Mouse (Mus musculus): ENCODE measurements around the gene Ubald1. TPM values are rescaled to one million over a fixed set of nuclear protein-coding genes. Genes with fewer than 3 reads are reported as not detected.
A peak's percentile ranks its signal among the peaks of the same experiment; 100 is the strongest.

Gene Ubald1
- total RNA-seq, 4 experiments from 2014 or later: 76.3 to 89.8 (median 82.7) TPM

DNA sequence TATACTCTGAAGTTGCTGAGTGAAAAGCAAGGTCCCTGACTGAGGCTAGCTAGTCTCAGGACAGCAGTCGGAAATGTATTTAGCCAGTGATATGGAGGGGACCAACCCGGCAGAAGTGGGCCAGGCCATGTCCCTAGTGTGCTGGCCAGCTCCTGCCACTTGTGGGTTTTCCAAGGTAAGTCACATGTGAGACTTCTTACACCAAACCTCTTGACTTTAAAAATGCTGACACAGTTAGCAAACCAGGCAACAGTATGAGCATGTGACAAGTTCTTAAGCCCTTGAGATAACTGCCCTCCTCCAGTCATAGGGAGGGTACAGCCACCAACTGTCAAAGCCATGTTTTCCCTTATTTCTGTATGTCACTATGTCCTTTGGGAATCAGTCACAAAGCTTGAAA lies 8.2 kb downstream of the Ubald1 start:
- no peak for DNase-seq (ENCODE audit: low spot score in 2 of 2)

DNA sequence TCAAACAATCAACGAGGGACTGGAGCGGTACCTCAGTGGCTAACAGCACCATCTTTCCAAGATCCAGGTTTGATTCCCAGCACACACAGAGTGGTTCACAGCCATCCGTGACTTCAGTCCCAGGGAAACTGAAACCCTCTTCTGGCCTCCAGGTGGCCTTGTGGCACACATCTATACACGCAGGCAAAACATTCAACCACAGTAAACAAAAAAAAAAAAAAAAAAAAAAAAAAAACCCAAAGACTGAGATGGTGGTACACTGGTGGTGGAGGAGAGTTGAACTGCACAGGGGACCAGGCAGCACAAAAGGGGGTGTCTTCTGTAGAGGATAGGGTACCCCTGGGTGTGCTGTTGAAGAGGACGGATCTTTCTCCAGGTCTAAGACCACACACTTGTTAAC lies 9.6 kb downstream of the Ubald1 start:
- no peak for DNase-seq (ENCODE audit: low spot score in 2 of 2)

DNA sequence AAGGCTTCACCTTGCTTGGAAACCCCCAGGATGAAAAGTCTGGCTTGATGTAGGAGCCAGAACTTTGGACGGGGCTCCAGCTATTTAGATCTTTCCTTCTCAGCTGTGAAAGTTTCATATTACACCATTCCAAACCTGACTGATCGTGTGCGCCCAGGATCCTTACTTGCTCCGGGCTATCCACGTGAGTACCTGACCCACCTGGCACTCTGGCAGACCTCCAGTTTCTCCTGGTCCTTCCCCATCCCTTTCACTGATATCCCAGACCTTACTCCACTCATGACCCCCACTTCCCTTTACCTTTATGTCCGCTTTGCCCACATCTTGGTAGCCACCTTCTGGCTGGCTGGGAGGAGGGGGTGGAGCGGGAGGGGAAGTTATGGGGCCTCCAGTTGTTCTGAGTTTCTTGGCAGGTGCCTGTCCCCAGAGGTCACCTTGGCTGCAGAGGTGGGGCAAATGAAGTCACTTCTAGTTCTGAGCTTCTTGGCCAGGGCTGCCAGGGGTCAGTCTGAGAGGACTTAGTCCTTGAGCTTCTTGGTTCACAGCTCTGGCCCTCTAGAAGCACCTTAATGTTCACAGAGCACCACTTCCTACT lies 13.9 kb downstream of the Ubald1 start:
- no peak for DNase-seq (ENCODE audit: low spot score in 2 of 2)

DNA sequence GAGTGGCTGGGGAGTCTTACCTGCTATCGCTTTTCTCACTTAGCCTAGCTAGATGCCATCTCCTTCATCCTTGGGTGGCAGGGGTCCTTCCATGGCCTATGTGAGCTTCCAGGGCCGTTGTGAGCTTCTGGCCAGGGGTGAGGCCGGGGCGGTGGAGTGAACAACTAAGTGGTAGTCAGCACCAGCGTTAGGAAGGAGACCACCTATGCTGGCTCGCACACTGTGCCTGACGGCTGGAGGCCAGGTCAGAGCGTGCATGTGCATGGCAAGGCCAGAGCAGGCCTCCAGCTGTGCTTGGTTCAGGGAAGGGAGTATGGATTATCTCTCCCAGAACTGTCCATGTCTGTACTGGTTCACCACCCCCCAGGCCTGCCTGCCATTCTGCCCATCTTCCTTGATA lies 16.4 kb downstream of the Ubald1 start:
- no peak for DNase-seq (ENCODE audit: low spot score in 2 of 2)

DNA sequence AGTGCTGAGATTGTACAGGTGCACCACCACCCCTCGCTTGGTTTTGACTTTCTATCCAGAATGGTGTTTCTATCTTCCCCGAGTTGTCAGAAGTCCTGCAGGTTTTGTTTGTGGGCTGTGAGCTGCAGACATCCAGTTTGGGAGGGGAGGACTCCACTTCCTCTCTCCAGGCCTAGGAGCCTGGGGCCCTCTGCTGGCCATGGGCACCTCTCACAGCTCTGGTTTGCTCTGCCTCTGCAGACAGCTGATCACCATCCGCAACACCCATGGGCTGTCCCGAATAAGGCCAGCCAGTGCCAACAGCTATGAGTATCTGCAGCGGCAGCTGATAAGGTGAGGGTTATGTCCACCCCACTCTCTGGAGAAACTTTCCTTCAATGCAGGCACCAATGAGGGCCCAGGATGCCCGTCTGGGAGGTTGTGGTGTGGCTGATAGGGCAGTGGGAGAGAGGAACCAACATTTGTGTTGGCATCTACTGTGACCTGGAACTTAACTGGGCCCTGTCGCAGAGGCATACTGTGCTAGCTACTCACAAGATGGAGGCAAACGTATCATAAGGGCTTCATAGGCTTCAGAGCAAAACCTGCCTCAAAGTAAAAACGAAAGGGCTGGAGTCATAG lies 17.1 kb downstream of the Ubald1 start:
- peak in 1 of 2 experiments; percentile 65 for DNase-seq (ENCODE audit: low spot score in 2 of 2)

DNA sequence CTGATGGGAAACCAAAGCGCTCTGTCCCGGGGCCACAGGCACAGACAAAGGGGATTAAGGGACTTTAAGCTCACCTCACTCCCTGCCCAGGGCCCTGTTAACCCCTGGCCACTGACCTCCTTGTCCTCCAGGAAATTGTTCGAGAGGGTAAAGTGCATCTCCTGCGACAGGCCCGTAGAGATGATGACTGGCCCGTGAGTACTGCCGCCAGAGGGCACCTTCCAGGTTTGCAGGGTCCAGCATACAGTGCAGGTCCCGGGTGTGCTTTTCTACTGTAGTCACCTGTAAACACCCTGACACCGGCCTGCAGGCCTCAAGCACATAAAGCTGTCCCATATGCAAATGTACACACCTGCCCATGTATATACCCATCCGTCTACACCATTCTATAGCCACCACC lies 18.7 kb downstream of the Ubald1 start:
- no peak for DNase-seq (ENCODE audit: low spot score in 2 of 2)

DNA sequence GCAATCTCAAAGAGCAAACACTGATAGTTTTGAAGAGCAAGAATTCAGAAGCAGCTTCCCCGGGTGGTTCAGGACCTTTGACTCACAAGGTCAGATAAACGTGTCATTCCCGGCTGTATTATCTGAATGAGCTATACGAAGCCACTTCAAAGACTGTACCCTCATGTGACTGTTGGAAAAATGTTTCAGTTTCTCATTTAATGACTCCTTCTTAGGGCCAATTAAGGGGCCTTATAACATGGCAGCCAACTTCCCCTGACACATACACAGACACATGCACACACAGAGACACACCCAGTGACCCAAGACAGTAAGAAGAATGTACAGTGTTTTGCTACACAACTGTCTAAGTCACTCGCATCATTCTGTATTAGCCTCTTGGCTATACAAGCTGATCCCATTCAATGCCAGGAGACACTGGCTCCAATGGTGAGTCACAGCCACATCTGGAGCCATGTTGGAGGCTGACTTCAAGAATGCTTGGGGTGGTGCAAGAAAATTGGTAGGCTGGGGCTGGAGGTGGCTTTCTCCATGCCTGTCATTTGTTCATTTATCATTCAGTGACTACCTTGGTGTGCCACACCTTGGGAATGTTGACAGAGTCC lies 25.0 kb downstream of the Ubald1 start:
- no peak for DNase-seq (ENCODE audit: low spot score in 2 of 2)

DNA sequence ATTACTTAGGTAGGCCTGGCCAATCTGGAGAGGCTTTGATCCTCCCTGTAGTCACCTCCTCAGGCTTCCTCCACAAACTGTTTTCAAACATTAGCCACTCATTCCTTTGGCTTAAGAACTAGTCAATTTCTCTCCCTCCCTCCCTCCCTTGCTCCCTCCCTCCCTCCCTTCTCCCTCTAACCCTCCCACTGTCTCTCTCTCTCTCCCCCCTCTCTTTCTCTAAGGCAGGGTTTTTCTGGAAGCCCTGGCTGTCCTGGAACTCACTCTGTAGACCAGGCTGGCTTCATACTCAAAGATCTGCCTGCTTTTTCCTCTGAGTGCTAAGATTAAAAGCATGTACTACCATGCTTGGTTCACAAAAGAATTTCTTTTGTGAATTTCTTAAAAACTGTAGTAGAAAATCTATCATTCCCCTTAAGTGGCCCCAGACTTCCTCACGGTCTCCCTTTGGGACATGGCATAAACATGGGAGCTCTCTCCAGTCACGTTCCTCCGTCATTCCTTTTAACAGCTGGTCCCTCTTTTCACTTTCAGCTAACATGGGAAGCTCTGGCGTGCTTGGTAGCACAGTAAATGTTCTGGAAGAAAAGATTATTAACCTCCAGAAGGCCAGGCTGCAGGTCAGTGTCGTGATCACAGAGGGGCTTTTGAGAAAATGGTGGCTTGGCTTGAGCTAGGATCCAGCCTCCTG lies 29.0 kb downstream of the Ubald1 start:
- no peak for DNase-seq (ENCODE audit: low spot score in 2 of 2)

DNA sequence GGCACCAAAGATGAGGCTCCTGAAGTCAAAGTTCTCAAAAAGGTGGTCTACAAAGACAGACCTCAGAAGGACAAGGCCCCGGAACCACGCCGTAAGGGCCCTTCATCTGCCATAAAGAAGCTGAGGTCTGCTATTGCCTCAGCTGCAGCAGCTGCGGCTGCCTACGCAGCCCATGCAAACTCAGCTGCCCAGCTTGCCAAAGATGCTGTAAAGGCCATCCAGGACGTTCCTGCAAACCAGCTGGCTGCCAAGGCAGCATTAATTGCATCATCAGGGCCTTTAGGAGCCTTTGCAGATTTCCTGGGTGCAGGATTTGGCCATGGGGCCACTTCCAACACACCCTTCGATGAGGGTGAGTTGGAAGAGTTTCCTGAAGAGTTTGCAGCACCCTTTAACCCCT lies 29.8 kb downstream of the Ubald1 start:
- DNase-seq (ENCODE audit: low spot score in 2 of 2): no peak

DNA sequence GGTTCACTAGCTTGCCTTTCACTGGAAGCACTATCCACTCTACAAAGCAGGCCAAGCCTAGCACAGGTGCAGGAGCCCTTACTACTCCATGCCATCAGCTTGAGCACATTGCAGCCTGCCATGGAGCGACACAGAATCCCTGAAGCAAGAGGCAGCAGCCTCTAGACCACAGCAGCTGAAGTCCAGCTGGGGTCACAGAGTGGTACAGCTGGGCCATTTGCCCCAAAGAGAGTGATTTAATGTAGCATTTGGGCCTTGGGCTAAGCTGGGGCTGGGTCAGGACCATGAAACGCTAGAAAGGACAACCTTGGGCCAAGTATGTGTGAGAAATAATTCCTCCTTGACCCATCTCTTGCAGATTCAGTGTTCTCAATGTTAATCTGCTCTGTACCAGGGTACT lies 32.0 kb downstream of the Ubald1 start:
- DNase-seq (ENCODE audit: low spot score in 2 of 2): no peak

DNA sequence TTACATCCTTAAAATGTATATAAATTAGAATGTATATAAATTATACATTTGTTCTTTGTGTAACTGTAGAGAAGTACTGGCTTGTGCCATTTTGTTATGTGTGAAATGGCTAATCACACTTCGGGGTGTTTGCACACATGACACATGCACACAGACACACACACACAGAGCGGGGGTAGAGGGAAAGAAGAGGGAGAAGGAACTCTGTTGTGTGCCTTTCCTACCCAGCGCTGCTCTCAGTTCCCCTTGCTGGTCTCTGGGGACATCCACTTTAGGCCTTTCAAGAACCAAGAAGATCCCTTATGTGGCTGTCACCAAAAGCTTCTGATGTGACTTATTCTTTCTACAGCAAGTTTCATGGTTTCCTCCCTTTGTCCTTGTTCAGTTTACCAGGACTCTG lies 33.1 kb downstream of the Ubald1 start:
- no peak for DNase-seq (ENCODE audit: low spot score in 2 of 2)

DNA sequence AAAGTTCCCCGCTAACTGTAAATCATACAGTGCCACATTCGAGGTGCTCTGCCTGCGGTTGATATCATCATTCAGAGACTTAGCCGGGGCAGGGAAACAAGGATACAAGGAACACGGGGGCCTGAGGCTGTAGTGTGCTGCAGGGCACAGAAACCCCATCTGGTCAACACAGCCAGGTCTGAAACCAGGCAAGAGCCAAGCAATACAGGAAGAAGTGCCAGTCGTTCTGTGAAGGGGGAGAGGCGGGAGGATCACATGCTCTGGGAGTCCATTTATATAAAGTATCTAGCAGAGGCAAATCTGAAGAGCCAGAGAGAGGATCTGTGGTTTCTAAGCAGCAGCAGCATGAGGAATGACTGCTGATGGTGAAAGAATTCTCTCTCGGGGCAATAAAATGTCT lies 39.9 kb downstream of the Ubald1 start:
- no peak for DNase-seq (ENCODE audit: low spot score in 2 of 2)

DNA sequence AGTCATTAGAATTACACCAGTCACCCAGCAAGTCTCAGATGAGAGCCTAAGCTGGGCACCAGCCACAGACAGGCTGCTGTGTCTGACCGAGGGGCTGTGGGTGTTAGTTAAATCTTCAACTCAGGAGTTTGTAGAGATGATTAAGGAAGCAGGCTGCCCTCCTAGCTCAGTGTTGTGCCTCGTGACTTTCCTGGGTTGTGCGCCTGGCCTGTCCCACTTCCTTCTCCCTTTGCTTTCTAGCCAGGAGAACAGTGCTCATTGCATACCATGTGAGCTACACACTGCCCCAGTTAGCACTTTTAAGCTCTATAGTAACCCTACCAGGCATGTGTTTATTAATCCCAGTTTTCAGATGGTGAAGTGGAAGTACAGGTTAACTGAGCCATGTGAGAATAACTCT lies 40.6 kb downstream of the Ubald1 start:
- DNase-seq (ENCODE audit: low spot score in 2 of 2): no peak

DNA sequence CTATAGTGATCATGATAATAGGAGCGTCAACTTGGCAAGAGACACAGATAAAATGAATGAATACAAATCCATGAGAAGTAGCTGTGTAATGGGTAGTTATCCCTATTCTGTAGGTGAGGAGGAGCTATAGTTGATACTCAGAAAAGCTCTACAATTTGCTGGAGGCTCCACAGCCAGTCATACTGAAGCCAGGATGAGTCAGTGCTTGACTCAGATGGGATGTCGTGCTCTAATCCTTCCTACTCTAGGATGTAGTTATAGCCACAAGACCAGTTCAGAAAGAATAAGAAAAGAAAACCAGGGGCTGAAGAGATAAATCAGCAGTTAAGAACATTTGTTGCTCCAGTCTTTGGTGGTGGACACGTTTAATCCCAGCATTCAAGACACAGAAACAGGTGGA lies 42.5 kb downstream of the Ubald1 start:
- DNase-seq (ENCODE audit: low spot score in 2 of 2): no peak

DNA sequence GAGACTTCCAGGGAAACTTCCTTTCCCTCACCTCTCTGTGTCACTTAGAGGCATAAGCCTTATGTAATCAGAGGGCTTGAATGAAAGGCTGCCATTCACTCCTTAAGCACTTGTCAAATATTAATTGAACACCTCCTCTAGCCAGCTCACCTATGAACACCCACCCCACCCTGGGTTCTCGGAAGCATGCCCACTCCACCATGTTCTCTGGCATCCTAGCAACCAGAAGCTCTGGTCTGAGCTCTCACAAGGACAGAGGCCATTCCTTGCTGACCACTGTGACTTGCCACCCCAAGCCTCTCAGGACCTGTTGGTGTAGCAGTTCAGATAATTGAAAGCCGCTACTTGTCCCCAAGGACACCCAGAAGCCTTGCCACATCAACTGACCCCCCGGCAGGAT lies 44.9 kb downstream of the Ubald1 start, which contains the start of gene 4930562C15Rik:
4930562C15Rik (plus strand) TSS at position 226 of the 400 bp plus-strand sequence.
- no peak for DNase-seq (ENCODE audit: low spot score in 2 of 2)

DNA sequence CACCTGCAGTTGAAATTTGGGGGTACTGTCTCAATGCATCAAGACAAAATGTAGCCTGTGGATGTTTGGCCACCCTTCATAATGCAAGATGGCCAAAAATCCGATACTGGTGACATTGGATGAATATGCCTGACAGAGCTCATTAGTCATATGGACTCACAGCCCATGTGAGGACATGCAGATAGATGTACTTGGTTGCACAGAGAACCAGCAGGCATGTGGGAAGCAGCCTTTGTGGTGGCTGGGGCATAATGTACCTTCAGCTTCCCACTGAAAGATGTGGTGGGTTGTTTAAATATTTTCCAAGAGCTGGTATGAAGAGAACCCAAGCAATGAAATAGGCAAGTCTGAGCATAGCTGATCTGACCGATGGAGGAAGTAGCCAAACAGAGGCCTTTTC lies 46.3 kb downstream of the Ubald1 start:
- DNase-seq (ENCODE audit: low spot score in 2 of 2): peak; percentile 32 to 53

DNA sequence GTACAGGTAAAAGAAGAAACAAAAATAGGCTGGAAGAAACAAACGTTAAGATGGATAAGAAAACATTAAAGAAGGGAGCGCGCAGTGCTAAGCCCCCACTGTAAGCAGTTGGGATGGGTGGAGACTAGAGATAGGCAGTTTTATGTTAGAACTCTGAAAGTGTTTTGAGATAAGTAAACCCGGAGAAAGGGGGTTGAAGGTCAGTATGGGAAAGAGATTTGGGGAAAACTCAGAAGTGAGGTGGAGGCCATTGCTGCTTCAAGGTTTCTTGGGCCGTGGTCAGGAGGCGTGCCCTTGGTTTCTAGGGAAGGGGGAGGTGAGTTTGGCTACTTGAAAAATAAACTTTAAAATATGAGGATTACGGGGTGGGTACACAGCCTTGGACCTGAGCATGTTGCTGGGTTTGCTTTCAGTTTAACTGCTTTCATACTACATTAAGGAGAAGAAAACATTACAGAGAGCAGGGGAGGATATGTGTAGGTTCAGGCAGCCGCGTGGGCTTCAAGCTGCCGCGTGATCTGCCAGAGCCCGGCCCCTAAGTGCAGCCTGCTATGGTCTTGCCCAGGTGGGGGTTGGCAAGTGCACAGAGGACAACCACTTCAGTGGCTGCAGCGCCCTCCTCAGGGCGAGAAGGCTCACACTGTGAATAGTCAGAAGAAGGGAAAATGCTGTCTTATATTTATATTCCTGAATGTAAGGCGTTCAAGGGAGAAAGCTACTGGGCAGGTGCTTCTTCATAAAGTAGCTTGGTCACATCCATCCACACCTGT lies 48.3 kb downstream of the Ubald1 start:
- DNase-seq (ENCODE audit: low spot score in 2 of 2): peak in 1 of 2 experiments; percentile 25

DNA sequence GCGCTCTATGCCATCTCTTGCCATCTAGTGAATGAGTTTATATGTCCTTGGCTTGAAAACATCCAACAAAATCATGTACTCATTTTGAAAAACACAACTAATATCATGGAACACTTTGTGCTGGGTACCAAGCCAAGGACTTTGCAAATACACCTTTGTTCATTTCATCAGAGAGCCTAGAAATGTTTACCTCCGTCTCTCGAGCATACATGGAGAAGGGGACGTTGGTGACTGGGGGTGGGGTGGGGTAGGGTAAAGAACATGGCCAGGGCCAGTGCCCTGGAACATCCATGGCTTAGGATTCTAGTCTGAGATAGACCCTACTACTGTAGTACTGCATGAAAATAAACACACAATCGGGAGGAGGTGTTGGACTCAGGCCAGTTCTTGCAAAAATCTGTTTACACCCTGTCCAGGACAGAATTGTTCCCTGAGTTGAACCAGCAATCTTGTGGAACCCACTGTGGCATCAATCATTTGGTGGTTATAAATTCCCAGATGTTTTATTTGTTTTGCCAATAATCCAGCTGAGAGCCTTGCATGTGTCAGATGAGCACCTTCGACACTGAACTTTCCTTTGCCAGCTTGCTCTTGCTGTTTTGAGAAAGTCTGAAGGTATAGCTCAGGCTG lies 50.7 kb downstream of the Ubald1 start:
- DNase-seq (ENCODE audit: low spot score in 2 of 2): no peak

DNA sequence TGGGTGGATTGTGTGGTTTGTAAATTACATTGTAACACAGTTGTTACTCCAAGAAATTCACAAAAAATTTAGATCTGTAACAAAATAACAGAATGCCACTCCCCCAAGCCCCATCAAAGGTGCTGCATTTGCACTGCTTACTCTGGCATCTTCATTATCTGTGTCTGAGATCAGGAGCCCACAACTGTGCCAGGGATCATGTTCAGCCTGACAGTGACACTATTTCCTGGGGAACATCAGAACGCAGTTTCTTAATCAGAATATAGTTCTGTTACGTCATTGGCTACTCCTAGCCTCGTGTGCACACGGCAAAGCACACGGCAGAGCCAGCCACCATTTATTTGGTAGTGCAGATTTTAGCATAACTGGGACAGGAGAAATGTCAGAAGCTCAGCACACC lies 52.5 kb downstream of the Ubald1 start:
- DNase-seq (ENCODE audit: low spot score in 2 of 2): no peak
